Mouse (Mus musculus): ENCODE data around the gene Map7.

The Map7 gene

GRCm38 (mm10) chr10:20233451-20233850 is 85.2 kb downstream of the Map7 start:
- in situ Hi-C loops (cut with MboI, MseI) = no loop called here

GRCm38 (mm10) chr10:20234466-20234865 is 86.2 kb downstream of the Map7 start:
- in situ Hi-C loops (cut with MboI, MseI) = no loop called here

GRCm38 (mm10) chr10:20235656-20236055 is 87.4 kb downstream of the Map7 start:
- in situ Hi-C loops (cut with MboI, MseI) = no loop called here

GRCm38 (mm10) chr10:20236241-20236640 is 88.0 kb downstream of the Map7 start:
- in situ Hi-C loops (cut with MboI, MseI) = no loop called here

GRCm38 (mm10) chr10:20238281-20238680 is 90.0 kb downstream of the Map7 start:
- in situ Hi-C loops (cut with MboI, MseI) = no loop called here

GRCm38 (mm10) chr10:20240858-20241257 is 92.6 kb downstream of the Map7 start:
- in situ Hi-C loops (cut with MboI, MseI) = no loop called here

GRCm38 (mm10) chr10:20243321-20243720 is 95.0 kb downstream of the Map7 start:
- in situ Hi-C loops (cut with MboI, MseI) = no loop called here

- in situ Hi-C loops (cut with MboI, MseI) = no loop called here
Observed at GRCm38 (mm10) chr10:20245082-20245481, 96.8 kb downstream of the Map7 start.

- in situ Hi-C loops (cut with MboI, MseI) = no loop called here
Observed at GRCm38 (mm10) chr10:20249091-20249490, 100.8 kb downstream of the Map7 start.

- in situ Hi-C loops (cut with MboI, MseI) = no loop called here
Observed at GRCm38 (mm10) chr10:20255579-20255978, 107.3 kb downstream of the Map7 start.

GRCm38 (mm10) chr10:20257054-20257643 is 108.9 kb downstream of the Map7 start:
- in situ Hi-C loops (cut with MboI, MseI) = no loop called here

GRCm38 (mm10) chr10:20257721-20258720 is 109.8 kb downstream of the Map7 start:
- in situ Hi-C loops (cut with MboI, MseI) = no loop called here

- in situ Hi-C loops (cut with MboI, MseI) = no loop called here
Observed at GRCm38 (mm10) chr10:20259476-20259875, 111.2 kb downstream of the Map7 start.

- in situ Hi-C loops (cut with MboI, MseI) = no loop called here
Observed at GRCm38 (mm10) chr10:20262896-20263295, 114.6 kb downstream of the Map7 start.

GRCm38 (mm10) chr10:20264479-20264878 is 116.2 kb downstream of the Map7 start:
- in situ Hi-C loops (cut with MboI, MseI) = no loop called here

- in situ Hi-C loops (cut with MboI, MseI) = no loop called here
Observed at GRCm38 (mm10) chr10:20267032-20267431, 118.8 kb downstream of the Map7 start.

- in situ Hi-C loops (cut with MboI, MseI) = no loop called here
Observed at GRCm38 (mm10) chr10:20268945-20269344, 120.7 kb downstream of the Map7 start.

GRCm38 (mm10) chr10:20272380-20272779 is 124.1 kb downstream of the Map7 start:
- in situ Hi-C loops (cut with MboI, MseI) = no loop called here

- in situ Hi-C loops (cut with MboI, MseI) = no loop called here
Observed at GRCm38 (mm10) chr10:20273278-20273677, 125.0 kb downstream of the Map7 start.

GRCm38 (mm10) chr10:20274022-20274421 is 125.8 kb downstream of the Map7 start:
- in situ Hi-C loops (cut with MboI, MseI) = no loop called here

- in situ Hi-C loops (cut with MboI, MseI) = no loop called here
Observed at GRCm38 (mm10) chr10:20281456-20281855, 133.2 kb downstream of the Map7 start.

GRCm38 (mm10) chr10:20285289-20285975 is 137.2 kb downstream of the Map7 start:
- in situ Hi-C loops (cut with MboI, MseI) = no loop called here
